Mouse (Mus musculus) spleen, postnatal 36 days (tissue): ENCODE results near the gene Znrf4.

Source experiments
- DNase-seq, 2 experiments: peaks; one replicate each; pipeline ENCODE4 v3.0.0; 2022; ENCODE audit warnings: low spot score in 2 of 2, mixed read lengths in 1 of 2

The Znrf4 gene

GRCm38 (mm10) chr17:56468380-56468779 lies 43.9 kb downstream of the Znrf4 start:
- no peak for DNase-seq

- no peak for DNase-seq
Observed at GRCm38 (mm10) chr17:56467456-56467884, 44.8 kb downstream of the Znrf4 start.

- no peak for DNase-seq
Observed at GRCm38 (mm10) chr17:56466747-56467146, 45.5 kb downstream of the Znrf4 start.

- no peak for DNase-seq
Observed at GRCm38 (mm10) chr17:56464817-56465216, 47.4 kb downstream of the Znrf4 start.

- DNase-seq: no peak
Observed at GRCm38 (mm10) chr17:56464345-56464744, 47.9 kb downstream of the Znrf4 start.

- DNase-seq: no peak
Observed at GRCm38 (mm10) chr17:56463500-56463899, 48.7 kb downstream of the Znrf4 start.

GRCm38 (mm10) chr17:56462835-56463455 lies 49.3 kb downstream of the Znrf4 start:
- DNase-seq: no peak

- DNase-seq: peak; percentile 90 to 94
Observed at GRCm38 (mm10) chr17:56461771-56462743, 50.2 kb downstream of the Znrf4 start.
